13 mouse cellular contexts compared by ENCODE assay signal in genomic region chr13:59992780-59993501, GRCm38 (mm10).
DNase-seq lines count a peak whose midpoint lies in the region; ATAC-seq lines count a peak whose summit lies in the region.
"Had no signal": no experiment of that assay in that cellular context is flagged by ENCODE, and none has a peak within 500 bp of the region (broad histone marks: within the 10 kb centered on the region; RNA-seq: fewer than 3 reads in every experiment).

No protein-coding gene starts in this region.

- peak overlapping the region; percentile 79 for H3K27ac ChIP-seq in forebrain, embryonic 12.5 days
- H3K27ac ChIP-seq in hindbrain, embryonic 12.5 days: no peak overlapping the region
- H3K27ac ChIP-seq in neural tube, embryonic 14.5 days (ENCODE audit: low read depth, low read length): no peak overlapping the region; the same call in 1 of the 2 replicates
- H3K27ac ChIP-seq: liver, embryonic 14.5 days; macrophage; stomach, embryonic 15.5 days had no signal

- no peak overlapping the region for H3K9ac ChIP-seq in forebrain, embryonic 12.5 days
- no peak overlapping the region for H3K9ac ChIP-seq in hindbrain, embryonic 12.5 days
- H3K9ac ChIP-seq in neural tube, embryonic 14.5 days (replicated peaks; ENCODE audit: low read depth, low read length): no peak overlapping the region
- H3K9ac ChIP-seq: liver, embryonic 14.5 days; stomach, embryonic 15.5 days had no signal

- peak; percentile 12 to 46 for DNase-seq in kidney, postnatal 25 days
- DNase-seq in kidney, adult 18-20 months: no peak
- no peak for DNase-seq in frontal cortex, postnatal 25 days (ENCODE audit: low spot score in 2 of 2)
- DNase-seq in adrenal gland, postnatal 36 days: no peak
- no peak for DNase-seq in cerebellum, adult 11-12 months
- DNase-seq: kidney, postnatal 14 days; right cerebral cortex, postnatal 14 days had no signal

- WGBS in forebrain, embryonic 12.5 days: 15% methylated on average over 11 of the region's 11 CpGs
- 50% methylated on average over 11 of the region's 11 CpGs for WGBS in hindbrain, embryonic 12.5 days
- 61% methylated on average over 11 of the region's 11 CpGs for WGBS in neural tube, embryonic 14.5 days

- H3K36me3 ChIP-seq in forebrain, embryonic 12.5 days (replicated peaks): no peaks in the 10 kb centered on the region
- no peaks in the 10 kb centered on the region for H3K36me3 ChIP-seq in hindbrain, embryonic 12.5 days
- no peaks in the 10 kb centered on the region for H3K36me3 ChIP-seq in neural tube, embryonic 14.5 days (ENCODE audit: control insufficient read depth, insufficient read depth, low read length)
- H3K36me3 ChIP-seq: stomach, embryonic 15.5 days had no signal

- H3K27me3 ChIP-seq in forebrain, embryonic 12.5 days: 0 out of 2 replicates have a peak, but pooled peaks cover 3% of the 10 kb centered on the region
- no peaks in the 10 kb centered on the region for H3K27me3 ChIP-seq in hindbrain, embryonic 12.5 days
- H3K27me3 ChIP-seq in neural tube, embryonic 14.5 days (ENCODE audit: control insufficient read depth, insufficient read depth, low read length): no peaks in the 10 kb centered on the region
- H3K27me3 ChIP-seq: stomach, embryonic 15.5 days had no signal

- ATAC-seq in forebrain, embryonic 12.5 days (ENCODE audit: low FRiP score): peak; percentile 69; the same call in 1 of the 2 replicates
- peak; percentile 32; the same call in 1 of the 2 replicates for ATAC-seq in hindbrain, embryonic 12.5 days (ENCODE audit: low FRiP score)
- peak; percentile 28; the same call in 1 of the 2 replicates for ATAC-seq in neural tube, embryonic 14.5 days (ENCODE audit: low read depth)

- H3K4me2 ChIP-seq in forebrain, embryonic 12.5 days: no peak overlapping the region
- H3K4me2 ChIP-seq in hindbrain, embryonic 12.5 days (replicated peaks): no peak overlapping the region
- H3K4me2 ChIP-seq in neural tube, embryonic 14.5 days (ENCODE audit: low read depth, low read length): no peak overlapping the region
- H3K4me2 ChIP-seq: stomach, embryonic 15.5 days had no signal

- peaks cover 22% of the 10 kb centered on the region for H3K4me1 ChIP-seq in forebrain, embryonic 12.5 days
- peaks cover 17% of the 10 kb centered on the region for H3K4me1 ChIP-seq in hindbrain, embryonic 12.5 days
- H3K4me1 ChIP-seq in neural tube, embryonic 14.5 days (ENCODE audit: control insufficient read depth, insufficient read depth, low read length): no peaks in the 10 kb centered on the region
- H3K4me1 ChIP-seq: stomach, embryonic 15.5 days had no signal

- H3K9me3 ChIP-seq in forebrain, embryonic 12.5 days: no peaks in the 10 kb centered on the region
- no peaks in the 10 kb centered on the region for H3K9me3 ChIP-seq in hindbrain, embryonic 12.5 days (replicated peaks)
- no peaks in the 10 kb centered on the region for H3K9me3 ChIP-seq in neural tube, embryonic 14.5 days (ENCODE audit: control insufficient read depth, low read length)
- H3K9me3 ChIP-seq: stomach, embryonic 15.5 days had no signal

- H3K4me3 ChIP-seq in forebrain, embryonic 12.5 days (replicated peaks): no peak overlapping the region
- H3K4me3 ChIP-seq in hindbrain, embryonic 12.5 days: no peak overlapping the region
- H3K4me3 ChIP-seq in neural tube, embryonic 14.5 days (ENCODE audit: low read depth, low read length): no peak overlapping the region
- H3K4me3 ChIP-seq: stomach, embryonic 15.5 days had no signal

Comparison
In these comparisons a context has a peak if more than half of its experiments do, and no peak if none do; other contexts are left out.
1. DNase-seq: peak in kidney, postnatal 25 days (2 of 2); none in kidney, adult 18-20 months (single experiment), frontal cortex, postnatal 25 days (0 of 2), adrenal gland, postnatal 36 days (0 of 2) and cerebellum, adult 11-12 months (single experiment).
2. Peak in every context shown above with its lines, with median percentiles within 50 percentile points of each other: ATAC-seq.